Mouse (Mus musculus): ENCODE measurements around the gene Ifitm6.
"Not testable (repeated sequence)": the region's sequence is repeated elsewhere in the genome, so short reads cannot be mapped to it uniquely, and the experiment has no call there.

The Ifitm6 gene

DNA sequence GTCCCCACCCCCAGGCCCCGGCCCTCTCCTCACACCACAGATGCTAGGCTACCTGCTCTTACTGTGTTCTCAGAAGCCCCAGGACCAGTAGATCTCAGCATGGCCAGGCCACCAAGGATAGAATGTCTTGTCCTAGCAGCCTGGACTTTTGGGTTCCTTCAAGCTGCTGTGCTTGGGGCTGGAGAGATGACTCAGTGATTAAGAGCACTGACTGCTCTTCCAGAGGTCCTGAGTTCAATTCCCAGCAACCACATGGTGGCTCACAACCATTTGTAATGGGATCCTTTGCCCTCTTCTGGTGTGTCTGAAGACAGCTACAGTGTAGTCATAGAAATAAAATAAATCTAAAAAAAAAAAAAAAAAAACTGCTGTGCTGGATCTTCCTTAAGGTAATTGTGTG lies at the start of gene Ifitm6:
TSS of gene Ifitm6 (minus strand) at position 101 of the 400 bp plus-strand sequence.
- not testable (repeated sequence) for DNase-seq (ENCODE audit: low spot score in 2 of 2)

DNA sequence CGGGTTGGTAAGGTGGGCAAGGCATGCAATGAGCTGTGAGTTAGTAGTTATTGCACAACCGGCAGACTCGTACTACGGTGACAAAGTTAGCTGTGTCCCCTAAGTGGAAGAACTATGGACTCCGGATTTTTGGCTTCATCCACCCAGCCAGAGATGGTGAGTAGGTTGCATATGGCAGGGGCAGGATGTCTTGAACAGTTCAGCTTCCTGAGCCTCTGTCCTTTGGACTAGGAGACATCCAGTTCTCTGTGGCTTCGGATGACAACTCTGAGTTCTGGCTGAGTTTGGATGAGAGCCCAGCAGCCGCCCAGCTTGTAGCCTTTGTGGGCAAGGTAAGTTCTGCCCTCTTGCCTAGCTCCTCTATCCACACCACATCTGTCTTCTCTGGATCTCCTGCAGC lies 46.9 kb upstream of the Ifitm6 start:
- DNase-seq (ENCODE audit: low spot score in 2 of 2): no peak

DNA sequence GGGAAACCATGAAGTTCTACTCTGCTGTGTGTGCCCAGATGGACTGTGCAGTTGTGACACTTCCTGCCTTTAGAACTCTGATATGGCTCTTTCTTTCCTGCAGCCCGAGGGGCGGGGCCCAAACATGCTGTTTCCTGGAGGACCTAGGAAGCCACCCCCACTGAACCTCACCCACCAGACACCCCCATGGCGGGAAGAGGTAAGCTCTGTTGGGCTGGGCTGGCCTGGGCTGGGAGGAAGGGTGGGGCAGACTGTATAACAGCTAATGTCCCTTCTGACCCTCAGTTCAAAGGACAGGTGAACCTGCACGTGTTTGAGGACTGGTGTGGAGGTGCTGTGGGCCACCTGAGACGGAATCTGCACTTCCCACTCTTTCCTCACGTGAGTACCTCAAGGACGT lies 46.5 kb upstream of the Ifitm6 start:
- DNase-seq (ENCODE audit: low spot score in 2 of 2): no peak

DNA sequence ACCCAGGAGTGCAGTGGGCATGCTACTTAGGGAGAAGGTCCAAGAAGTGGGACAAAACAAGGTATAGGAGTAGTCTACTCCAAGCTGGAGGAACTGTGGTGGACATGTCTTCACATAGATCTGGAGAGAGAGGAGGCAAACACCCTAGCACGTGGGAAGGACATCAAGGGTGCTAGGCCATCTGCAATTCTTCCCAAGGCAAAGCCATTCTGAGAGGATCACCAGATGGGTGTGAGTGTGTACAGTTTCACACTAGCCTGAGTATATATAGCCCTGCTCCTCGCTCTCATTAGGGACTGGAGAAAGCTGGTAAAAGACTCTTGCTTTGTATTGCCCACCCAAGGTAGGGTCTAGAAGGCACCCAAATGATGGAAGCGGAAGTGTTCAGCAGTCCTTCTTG lies 45.6 kb upstream of the Ifitm6 start:
- DNase-seq (ENCODE audit: low spot score in 2 of 2): no peak

DNA sequence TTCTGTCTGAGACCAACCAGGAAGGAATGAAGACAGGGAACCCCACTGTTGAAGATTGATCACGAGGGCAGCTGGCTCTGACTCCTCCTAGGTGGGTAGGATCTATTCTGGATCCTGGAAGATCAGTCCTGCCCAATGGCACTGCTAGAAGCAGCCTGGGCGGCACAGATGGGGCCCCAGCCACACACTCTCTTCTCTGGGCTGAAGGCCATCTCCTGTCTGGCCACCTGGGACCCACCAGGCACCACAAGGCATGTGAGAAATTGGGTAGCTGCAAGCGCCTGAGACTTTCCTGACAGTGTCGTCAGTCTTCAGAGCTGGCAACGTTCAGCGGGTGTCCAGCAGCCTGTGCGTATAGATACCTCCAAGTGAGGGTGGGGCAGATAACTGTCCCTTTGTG lies 44.8 kb upstream of the Ifitm6 start:
- DNase-seq (ENCODE audit: low spot score in 2 of 2): peak in 1 of 2 experiments; percentile 25

DNA sequence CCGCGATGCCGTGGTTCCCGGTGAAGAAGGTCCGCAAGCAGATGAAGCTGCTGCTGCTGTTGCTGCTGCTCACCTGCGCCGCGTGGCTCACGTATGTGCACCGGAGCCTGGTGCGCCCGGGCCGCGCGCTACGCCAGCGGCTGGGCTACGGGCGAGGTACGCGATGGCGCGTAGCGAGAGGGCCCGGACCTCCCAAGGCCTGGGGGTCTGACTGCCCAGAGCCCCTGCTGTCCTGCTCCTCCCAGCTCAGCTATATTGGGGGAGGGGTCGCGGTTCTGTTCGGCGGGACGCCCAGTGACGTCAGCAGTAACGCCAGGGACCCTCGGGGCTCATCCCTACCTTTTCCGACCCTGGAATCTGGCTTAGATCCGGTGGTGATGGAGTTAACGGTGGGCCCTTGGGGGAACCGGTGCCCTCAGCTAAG lies 43.6 kb upstream of the Ifitm6 start:
- peak in 1 of 2 experiments; percentile 23 for DNase-seq (ENCODE audit: low spot score in 2 of 2)

DNA sequence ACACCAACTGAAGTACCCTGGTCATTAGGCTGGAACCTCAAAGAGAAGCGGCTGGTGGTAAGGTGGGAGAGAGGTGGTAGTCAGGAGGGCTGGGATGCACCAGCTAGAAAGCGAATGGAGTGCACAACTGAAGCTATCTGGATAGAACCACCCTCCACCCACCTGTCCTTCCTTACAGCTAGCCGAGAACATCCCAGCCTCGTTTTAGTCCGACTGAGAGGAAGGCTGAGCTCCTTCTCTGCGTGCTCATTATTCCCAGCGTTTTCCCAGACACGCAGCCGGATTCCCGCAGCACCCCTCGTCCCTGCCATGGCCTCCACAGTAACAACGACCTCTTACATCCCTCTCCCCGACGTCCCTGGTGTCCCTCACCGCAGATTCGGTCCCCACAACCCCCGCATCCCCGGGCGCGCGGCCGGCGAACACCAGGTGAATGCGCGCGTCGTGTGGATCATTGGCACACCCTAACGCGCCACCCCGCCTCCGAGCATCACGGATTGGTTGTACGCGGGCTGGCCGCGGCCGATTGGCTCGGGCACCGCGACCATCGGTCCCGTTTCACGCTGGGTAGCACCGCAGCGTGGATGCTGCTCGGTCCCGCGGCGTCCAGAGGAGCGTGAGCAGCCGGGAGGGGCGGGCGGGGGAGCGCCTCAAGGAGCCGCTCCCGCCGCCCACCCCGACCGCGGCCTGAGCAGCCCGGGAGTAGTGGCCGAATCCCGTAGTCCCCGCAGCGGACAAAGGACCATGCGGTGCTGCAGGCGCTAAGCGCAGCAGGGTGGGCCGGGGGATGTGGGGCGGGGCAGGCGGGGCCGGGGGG lies 42.9 kb upstream of the Ifitm6 start, which contains the start of gene B4galnt4:
TSS of gene B4galnt4 (plus strand) at position 679 of the 817 bp plus-strand sequence.
- peak; percentile 94 for DNase-seq (ENCODE audit: low spot score in 2 of 2)

DNA sequence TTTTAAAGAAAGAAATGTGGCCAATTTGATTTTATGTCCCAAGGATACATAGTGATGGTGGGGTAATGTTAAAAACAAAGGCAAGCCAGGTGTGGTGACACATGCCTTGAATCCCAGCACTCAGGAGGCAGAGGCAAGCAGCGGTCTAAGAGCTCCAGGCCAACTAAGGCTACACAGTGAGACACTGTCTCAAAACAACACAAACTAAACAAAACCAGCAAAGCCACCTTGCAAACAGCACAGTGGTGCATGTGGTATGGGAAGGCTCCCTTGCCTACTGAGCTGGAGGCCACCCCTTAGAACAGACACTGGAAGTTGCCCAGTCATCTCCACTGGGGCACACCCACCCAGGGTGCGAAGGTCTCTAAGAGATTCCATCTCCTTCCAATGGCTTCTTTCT lies 42.2 kb upstream of the Ifitm6 start:
- no peak for DNase-seq (ENCODE audit: low spot score in 2 of 2)

DNA sequence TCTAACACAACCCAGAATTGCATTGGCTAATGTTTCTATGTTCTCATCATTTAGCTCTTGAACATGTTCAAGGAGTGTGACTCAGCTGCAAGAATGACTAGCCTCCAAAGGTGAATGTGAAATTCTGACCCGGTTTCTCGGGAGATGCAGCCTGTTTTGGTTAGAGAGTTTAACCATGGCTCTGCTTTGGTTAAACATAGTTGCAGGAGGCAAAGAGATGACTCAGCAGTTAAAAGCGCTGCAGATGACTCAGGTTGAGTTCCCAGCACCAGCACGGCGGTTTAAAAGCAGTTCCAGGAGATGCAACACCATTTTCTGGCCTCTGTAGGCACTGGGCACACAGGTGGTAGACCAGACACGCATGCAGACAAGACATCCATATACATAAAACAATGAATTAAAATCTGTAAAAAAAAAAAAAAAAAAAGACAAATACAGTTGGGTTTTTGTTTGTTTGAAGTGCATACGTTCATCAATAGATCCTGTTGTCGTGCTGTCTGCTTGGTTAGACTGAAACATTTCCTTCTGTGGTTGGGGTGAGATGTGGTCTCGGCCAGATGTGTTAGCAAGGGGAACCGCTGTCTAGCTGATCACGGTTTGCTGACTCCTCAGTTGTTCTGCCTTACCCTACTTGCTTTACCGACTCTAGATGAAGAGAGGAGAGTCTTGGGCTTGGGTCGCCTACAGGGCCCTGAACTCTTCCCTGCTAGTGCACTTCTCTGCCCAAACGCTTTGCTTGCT lies 41.0 kb upstream of the Ifitm6 start:
- DNase-seq (ENCODE audit: low spot score in 2 of 2): no peak

DNA sequence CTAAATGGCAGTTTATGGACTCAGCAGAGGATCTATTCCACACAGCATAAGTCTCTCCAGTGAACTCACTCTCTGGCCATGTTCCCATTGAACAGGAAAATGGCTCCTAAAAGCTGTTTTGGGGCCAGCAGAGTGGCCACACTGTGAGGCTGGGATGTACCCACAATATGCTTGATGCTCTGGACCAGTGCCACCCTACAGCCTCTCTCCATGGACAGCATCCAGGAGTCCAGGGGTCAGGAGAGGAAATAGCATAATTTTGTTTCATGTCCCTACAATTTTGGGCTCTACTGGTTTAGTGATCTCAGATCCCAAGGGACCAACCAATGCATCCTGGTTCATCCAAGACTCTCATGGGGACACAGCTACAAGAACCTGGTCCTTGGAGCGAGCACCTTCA lies 39.8 kb upstream of the Ifitm6 start:
- no peak for DNase-seq (ENCODE audit: low spot score in 2 of 2)

DNA sequence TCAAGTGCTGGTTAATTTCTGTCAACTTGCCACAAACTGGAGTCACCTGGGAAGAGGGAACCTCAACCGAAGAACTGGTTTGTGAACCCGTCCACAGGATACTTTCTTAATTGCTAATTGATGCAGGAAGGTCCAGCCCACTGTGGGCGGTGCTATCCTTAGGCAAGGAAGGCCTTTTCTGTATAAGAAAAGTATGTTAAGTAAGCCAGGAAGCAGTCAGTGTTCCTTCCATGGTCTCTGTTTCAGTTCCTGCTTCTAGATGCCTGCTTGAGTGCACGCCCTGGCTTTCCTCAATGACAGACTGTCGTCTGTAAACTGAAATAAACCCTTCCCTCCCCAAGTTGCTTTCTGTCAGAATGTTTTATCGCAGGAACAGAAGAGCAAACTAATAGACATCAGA lies 39.3 kb upstream of the Ifitm6 start:
- DNase-seq (ENCODE audit: low spot score in 2 of 2): no peak

DNA sequence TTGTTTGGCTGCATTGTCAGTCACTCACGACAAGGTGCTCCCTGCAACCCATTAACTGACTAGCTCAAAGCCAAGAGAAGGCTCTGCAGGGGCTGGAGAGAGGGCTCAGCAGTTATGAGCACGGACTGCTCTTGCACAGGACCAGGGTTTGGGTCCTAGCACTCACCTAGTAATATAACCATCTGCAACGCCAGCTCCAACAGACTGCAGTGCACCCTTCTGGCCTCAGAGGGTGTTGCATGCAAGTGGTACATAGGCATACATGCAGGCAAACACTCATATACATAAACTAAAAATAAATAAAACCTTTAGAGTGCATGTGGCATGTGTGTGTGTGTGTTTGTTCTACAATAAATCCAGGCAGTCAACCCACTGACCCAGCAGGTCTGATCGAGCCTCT lies 38.1 kb upstream of the Ifitm6 start:
- DNase-seq (ENCODE audit: low spot score in 2 of 2): no peak

DNA sequence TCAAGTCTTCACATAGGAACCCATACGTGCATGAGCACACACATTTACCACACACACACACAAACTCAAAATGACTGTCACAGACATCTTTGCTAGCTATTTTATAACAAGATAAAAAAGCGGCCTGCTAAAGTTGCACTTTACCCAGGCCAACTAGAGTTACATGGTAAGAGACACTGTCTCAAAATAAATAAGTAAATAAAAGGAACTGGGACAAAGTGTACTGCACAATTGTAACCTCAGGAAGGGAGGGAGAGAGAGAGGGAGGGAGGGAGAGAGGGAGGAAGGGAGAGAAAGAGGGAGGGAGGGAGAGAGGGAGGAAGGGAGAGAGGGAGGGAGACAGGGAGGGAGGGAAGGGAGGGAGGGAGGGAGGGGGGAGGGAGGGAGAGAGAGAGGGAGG lies 34.7 kb upstream of the Ifitm6 start:
- no peak for DNase-seq (ENCODE audit: low spot score in 2 of 2)

DNA sequence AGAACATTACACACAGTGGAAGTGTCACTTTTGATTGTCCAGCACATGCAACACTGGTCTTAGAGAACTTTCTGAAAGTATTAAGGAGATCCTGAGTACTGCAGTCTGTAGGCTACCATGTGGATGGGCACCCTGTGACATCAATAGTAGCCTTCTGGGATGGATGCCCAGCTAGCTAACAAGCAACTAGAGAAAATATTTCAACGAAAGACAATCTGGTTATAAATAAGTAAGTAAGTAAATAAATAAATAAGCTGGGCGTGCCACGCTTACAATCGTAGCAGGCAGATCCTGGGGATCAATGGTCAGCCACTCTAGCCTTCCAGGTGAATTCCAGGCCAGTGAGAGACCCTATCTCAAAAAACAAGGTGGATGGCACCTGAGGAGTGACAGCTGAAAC lies 34.3 kb upstream of the Ifitm6 start:
- DNase-seq (ENCODE audit: low spot score in 2 of 2): no peak

DNA sequence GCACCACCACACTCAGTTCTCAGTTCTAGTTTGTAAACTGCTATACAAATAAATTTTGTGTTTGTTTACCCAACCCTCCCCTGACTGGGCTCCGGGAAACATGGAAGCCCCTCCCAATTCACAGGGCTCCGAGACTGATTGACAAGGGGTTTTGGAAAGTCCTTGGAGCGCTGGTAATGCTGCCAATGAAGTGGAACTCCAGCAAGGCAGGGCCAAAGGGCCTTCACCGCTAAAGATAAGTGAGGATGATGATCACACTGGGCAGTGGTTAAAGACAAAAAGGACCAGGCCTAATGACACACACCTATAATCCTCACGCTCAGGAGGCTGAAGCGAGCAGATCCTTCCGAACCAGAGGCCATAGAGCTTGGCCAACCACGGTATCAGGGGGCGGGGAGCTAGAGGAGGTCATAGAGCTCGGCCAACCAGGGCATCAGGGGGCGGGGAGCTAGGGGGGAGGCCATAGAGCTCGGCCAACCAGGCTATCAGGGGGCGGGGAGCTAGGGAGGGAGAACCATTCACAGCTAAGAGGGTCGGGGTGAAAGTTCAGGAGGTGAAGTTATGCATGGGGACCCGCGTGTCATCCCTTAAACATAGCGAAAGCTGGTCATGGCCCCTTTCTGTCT lies 33.4 kb upstream of the Ifitm6 start:
- DNase-seq (ENCODE audit: low spot score in 2 of 2): no peak

DNA sequence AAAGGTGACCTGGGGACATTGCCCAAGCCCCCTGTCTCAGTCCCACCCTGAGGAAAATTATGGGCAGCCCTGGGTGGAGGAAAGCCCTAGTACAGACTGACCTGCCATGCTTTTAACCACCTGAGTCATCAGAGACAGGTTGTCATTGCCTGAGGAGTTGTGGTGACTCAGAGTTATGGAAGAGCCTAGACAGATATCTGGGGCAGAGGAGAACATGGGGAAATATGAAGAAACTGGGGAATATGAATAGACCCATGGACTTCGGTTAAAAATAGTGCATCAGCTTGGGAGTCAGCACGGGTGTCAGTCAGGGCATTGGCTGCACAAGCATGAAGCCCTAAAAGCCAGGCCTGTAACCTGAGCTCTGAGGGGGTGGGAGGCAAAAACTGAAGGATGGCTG lies 31.6 kb upstream of the Ifitm6 start:
- DNase-seq (ENCODE audit: low spot score in 2 of 2): no peak

DNA sequence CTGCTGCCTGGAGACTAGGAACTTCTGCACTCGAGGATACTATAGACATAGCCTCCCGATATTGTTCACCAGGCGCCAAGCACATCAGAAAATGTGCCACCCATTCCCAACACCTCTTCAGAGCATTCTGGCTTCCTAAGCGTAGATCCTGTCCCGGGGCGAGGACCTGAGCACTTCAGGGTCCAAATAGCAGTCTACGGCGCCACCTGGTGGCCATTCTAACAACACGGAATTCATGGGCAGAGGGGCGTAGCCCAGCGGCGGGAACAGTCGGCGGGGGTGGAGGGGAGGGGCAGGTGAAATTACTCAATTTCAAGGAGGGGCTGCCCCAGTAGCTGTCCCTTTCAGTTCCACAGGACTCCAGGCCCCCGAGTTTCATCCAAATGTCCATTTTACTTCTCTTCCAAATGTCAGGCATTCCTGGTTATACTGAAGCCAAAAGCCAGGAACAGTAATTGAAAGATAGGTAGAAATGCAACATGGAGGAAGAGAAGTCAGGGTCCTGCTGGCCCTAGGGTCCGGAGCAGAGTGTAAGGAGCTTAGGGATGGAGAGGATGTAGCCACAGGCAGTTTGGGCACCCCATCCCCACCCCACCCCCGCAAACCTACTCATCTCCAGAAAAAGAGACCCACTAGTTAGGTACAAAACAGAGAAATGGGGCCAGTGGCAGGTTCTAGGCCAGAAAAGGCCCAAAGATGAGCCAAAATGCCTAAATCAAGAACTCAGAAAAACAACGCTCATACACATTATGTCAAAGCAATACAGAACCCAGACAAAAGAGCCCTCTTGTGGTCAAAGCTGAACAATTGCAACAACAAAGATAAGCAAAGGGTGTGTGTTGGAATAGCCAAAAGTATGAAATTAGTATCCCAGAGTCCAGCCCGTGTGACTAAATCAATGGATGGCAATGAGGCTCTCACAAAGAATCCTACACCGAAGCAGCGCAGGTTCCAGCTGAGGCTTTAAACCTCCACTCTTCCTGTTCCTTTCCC lies 30.8 kb upstream of the Ifitm6 start:
- DNase-seq (ENCODE audit: low spot score in 2 of 2): peak; percentile 91 to 92

DNA sequence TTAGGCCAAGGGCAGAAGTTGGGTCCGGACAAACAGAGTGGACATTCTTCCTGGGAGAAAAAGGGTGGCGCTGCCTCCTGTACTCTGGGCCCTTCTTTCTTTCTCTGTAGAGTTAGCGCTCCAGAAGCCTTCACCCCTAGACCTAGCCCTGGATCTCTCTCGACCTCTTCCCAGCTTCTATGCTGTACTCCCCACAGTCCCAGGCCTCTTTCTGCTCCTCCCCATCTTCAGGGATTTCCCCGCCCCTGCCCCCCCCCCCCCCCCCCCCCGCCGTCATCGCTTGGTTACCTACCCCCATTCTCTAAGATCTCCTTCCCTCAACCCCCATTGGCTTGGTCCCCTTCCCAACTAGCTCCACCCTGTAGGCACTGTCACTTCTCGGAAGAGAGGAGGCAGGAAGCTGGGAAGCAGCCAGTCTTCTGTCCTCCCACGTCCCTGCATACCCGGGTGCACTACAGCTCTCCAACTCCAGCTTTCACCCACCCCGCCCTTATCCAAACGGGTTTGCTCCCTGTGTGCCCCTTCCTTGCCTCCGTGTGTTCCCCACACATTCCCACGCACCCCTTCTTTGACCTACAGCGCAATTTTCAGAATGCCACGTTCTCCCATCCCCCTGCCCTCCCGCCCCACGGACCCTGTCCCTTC lies 30.0 kb upstream of the Ifitm6 start:
- peak; percentile 74 to 77 for DNase-seq (ENCODE audit: low spot score in 2 of 2)

DNA sequence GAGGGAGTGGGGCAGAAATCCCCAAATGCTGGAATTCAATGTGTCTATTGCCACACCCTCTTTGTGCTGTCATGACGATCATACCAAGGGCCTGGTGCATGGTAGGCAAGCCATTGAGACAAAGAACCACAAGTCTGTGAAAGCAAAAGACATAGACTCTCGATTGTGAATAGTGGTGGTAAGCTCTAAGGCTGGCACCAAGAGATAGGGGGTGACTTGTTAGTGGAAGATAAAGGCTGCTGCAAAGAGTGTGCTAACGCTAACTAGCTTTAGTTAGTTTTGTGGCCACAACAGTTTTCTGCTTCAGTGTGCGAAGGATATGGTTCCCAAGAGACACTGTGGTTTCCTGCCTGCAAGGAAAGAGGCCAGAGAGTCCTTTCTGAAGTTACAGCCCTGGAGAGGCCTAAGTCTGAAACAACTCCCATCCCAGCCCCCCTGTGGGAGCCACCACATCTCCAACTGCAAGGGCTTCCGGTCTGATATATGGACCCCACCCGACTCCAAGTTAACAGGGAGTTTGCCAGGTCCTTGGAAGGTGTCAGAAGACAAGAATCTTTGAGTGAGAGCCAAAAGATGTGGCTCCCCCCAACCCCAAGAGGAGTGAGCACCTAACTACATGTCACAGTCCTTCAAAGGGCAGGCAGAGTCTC lies 29.3 kb upstream of the Ifitm6 start:
- DNase-seq (ENCODE audit: low spot score in 2 of 2): no peak

DNA sequence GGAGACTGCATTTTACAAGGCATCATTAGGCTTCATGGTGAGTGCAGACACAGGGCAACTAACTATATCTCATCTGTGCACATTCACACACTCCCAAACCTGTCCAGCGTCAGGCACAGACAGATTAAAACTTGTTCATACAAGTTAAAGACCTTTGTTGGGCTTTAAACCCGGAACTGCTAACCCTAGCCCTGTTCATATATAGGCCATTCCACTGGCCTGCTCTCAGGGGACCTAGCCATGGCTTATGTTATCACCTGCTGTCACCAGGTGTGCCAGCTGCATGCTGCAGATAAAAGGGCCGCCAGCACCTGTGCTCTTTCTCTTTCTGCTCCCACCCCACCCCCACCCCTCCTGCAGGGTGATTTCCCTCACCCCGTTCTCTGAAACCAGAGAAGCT lies 24.8 kb upstream of the Ifitm6 start:
- no peak for DNase-seq (ENCODE audit: low spot score in 2 of 2)
